Mouse (Mus musculus): ENCODE results near the gene H2afz. TPM values are rescaled to one million over a fixed set of nuclear protein-coding genes. Genes with fewer than 3 reads are reported as not detected.
"Not testable (repeated sequence)": the region's sequence is repeated elsewhere in the genome, so short reads cannot be mapped to it uniquely, and the experiment has no call there.

H2afz gene
- polyA plus RNA-seq, 1 experiment from 2014 or later = 1,893 TPM

DNA sequence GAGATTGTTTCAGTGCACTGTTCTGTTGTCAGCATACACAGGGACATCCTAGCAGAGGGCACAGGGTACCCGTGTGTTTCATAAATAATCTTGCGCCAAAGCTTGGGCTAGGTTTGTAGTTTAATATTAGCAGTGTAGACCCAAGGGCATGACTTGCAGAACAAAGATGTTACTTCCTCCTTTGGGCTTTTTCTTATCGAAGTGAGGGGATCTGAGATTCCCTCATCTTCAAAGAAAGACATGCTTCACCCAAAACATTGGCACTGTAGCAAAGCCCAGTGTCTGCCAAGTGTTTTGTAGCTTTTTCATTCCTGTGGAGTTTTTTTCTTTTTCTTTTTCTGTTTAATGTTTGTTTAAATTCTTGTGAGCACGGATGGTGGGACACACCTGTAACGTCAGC, 33.4 kb downstream of the H2afz start:
- WGBS = 92% methylated on average over 5 of the region's 5 CpGs
- no peak overlapping the region for H3K4me3 ChIP-seq (ENCODE audit: low read length)
- H3K9ac ChIP-seq (replicated peaks; ENCODE audit: low read length) = no peak overlapping the region
- H3K4me1 ChIP-seq (ENCODE audit: insufficient read depth, low read length) = no peaks in the 10 kb centered on the region
- H3K27ac ChIP-seq (ENCODE audit: low read length) = no peak overlapping the region
- H3K27me3 ChIP-seq (ENCODE audit: insufficient read depth, low read length) = no peaks in the 10 kb centered on the region
- H3K36me3 ChIP-seq (ENCODE audit: insufficient read depth, low read length) = peaks cover 29% of the 10 kb centered on the region; the same call in 1 of the 2 replicates
- no peak overlapping the region for H3K4me2 ChIP-seq (replicated peaks; ENCODE audit: low read depth, low read length)
- ATAC-seq (ENCODE audit: low FRiP score, low TSS enrichment) = no peak
- H3K9me3 ChIP-seq (ENCODE audit: low read length) = no peaks in the 10 kb centered on the region

DNA sequence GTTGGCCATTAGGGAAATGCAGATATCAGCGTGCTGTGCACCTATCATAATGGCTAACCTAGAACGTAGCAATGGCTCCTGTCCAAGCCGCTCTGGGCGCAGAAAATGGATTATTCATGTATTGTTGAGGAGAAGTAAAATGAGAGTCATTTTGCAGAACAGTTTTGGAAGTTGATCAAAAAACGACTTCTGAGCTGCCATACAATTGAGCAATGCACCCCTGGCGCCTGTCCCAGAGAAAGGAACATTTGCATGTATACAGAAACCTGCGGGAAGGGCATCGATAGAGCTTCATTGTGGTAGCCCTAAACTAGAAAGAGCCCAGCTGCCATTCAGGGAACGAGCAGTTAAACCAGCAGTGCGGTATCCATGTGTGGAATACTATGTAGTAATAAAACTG, 35.9 kb downstream of the H2afz start:
- no peak overlapping the region for H3K4me3 ChIP-seq (ENCODE audit: low read length)
- no peak overlapping the region for H3K27ac ChIP-seq (ENCODE audit: low read length)
- no peaks in the 10 kb centered on the region for H3K9me3 ChIP-seq (ENCODE audit: low read length)
- H3K9ac ChIP-seq (replicated peaks; ENCODE audit: low read length) = no peak overlapping the region
- H3K4me1 ChIP-seq (ENCODE audit: insufficient read depth, low read length) = no peaks in the 10 kb centered on the region
- no peak for ATAC-seq (ENCODE audit: low FRiP score, low TSS enrichment)
- no peaks in the 10 kb centered on the region for H3K27me3 ChIP-seq (ENCODE audit: insufficient read depth, low read length)
- H3K4me2 ChIP-seq (replicated peaks; ENCODE audit: low read depth, low read length) = no peak overlapping the region
- WGBS = 92% methylated on average over 10 of the region's 10 CpGs
- peaks cover 28% of the 10 kb centered on the region; the same call in 1 of the 2 replicates for H3K36me3 ChIP-seq (ENCODE audit: insufficient read depth, low read length)

DNA sequence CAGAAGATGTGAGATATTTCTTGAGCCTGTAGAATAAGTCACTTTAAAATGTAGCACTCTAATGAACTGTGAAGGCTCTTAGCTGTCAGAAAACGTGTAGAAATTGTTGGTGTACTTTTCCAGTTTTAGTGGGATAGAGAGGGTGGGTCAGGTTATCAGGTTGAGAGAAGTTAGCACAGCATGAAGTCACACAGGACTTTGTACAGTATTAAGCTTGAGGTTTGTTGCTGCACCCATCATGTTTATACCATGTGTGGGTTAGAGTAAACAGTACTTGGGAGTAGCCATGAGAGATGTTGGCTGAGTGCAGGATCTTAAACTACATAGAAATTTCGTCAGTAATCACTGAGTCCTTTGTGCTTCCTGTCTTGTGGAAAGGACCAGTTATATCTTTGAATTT, 48.8 kb downstream of the H2afz start:
- 65% methylated on average over 2 of the region's 2 CpGs for WGBS
- no peaks in the 10 kb centered on the region for H3K27me3 ChIP-seq (ENCODE audit: insufficient read depth, low read length)
- peaks cover 4% of the 10 kb centered on the region; the same call in 1 of the 2 replicates for H3K4me1 ChIP-seq (ENCODE audit: insufficient read depth, low read length)
- H3K4me3 ChIP-seq (ENCODE audit: low read length) = no peak overlapping the region
- no peak overlapping the region for H3K9ac ChIP-seq (replicated peaks; ENCODE audit: low read length)
- no peaks in the 10 kb centered on the region for H3K9me3 ChIP-seq (ENCODE audit: low read length)
- peaks cover 10% of the 10 kb centered on the region; the same call in 1 of the 2 replicates for H3K36me3 ChIP-seq (ENCODE audit: insufficient read depth, low read length)
- H3K4me2 ChIP-seq (replicated peaks; ENCODE audit: low read depth, low read length) = no peak overlapping the region
- H3K27ac ChIP-seq (ENCODE audit: low read length) = no peak overlapping the region
- no peak for ATAC-seq (ENCODE audit: low FRiP score, low TSS enrichment)

DNA sequence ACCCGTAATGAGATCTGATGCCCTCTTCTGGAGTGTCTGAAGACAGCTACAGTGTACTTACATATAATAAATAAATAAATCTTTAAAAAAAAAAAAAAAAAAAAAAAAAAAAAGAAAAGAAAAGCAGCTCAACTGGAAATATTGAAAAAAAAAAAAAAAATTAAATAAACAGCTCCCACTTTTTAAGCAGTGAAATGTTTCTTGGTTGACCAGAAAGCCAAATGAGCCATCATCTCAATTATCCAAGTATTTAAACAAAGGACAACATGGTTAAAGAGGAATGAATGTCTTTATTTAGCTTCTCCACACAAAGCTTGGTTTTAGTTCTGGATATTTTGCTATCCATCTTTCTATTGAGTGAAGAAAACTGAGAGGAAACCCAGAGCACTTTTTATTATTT, 50.3 kb downstream of the H2afz start:
- not testable (repeated sequence) for ATAC-seq (ENCODE audit: low FRiP score, low TSS enrichment); H3K27me3 ChIP-seq (ENCODE audit: insufficient read depth, low read length); H3K27ac ChIP-seq (ENCODE audit: low read length); H3K9me3 ChIP-seq (ENCODE audit: low read length); H3K9ac ChIP-seq (replicated peaks; ENCODE audit: low read length); H3K4me2 ChIP-seq (replicated peaks; ENCODE audit: low read depth, low read length); H3K4me3 ChIP-seq (ENCODE audit: low read length); H3K36me3 ChIP-seq (ENCODE audit: insufficient read depth, low read length)
- H3K4me1 ChIP-seq (ENCODE audit: insufficient read depth, low read length) = peaks cover 11% of the 10 kb centered on the region
- WGBS = no CpG with 5 or more reads among the region's 1 CpGs

Other genes starting within 250 kb of the H2afz start
- gene Ddit4l, start 242.9 kb upstream of the H2afz start, polyA plus RNA-seq (2015; fragmentation: Nextera tagmentation; extraction: Ambion mirVana) = 15.3 and 17.1 TPM in 2 replicates
- gene Gm21962, start 193.0 kb upstream of the H2afz start, polyA plus RNA-seq (2015; fragmentation: Nextera tagmentation; extraction: Ambion mirVana) = not detected in 2 replicates
- gene Dnajb14, start 3.2 kb downstream of the H2afz start, polyA plus RNA-seq (2015; fragmentation: Nextera tagmentation; extraction: Ambion mirVana) = 6.3 and 7.6 TPM in 2 replicates
- gene Lamtor3, start 54.0 kb downstream of the H2afz start, polyA plus RNA-seq (2015; fragmentation: Nextera tagmentation; extraction: Ambion mirVana) = 118 and 125 TPM in 2 replicates
- 9.3 and 10.1 TPM in 2 replicates for gene Dapp1, start 117.1 kb downstream of the H2afz start, polyA plus RNA-seq (2015; fragmentation: Nextera tagmentation; extraction: Ambion mirVana)
- gene 1110002E22Rik, start 200.6 kb downstream of the H2afz start, polyA plus RNA-seq (2015; fragmentation: Nextera tagmentation; extraction: Ambion mirVana) = 0.52 and 0.54 TPM in 2 replicates
- 0.12 TPM in 1 of 2 replicates, not detected in the other for gene Gm5105, start 202.9 kb downstream of the H2afz start, polyA plus RNA-seq (2015; fragmentation: Nextera tagmentation; extraction: Ambion mirVana)

Measured in kidney, embryonic 16.5 days (tissue).